Mouse (Mus musculus) intestine, postnatal 0 days (tissue): Measurements from ENCODE around the gene Amy1. TPM values are rescaled to one million over a fixed set of nuclear protein-coding genes. Genes with fewer than 3 reads are reported as not detected.

Source experiments
- polyA plus RNA-seq: library from polyadenylated mRNA; unstranded; fragments of >200 nt; fragmentation: Nextera tagmentation; extraction: Ambion mirVana; gene quantifications from 2 replicates; pipeline ENCODE4 v1.2.1, GENCODE M21; 2015

Amy1 gene
- polyA plus RNA-seq, 1 experiment from 2014 or later = 1.1 TPM

Other genes with a start within 250 kb of the Amy1 start
- gene Amy2a1, start 74.3 kb downstream of the Amy1 start, polyA plus RNA-seq = 5.9 and 12.7 TPM in 2 replicates
- gene Rnpc3, start 23.4 kb upstream of the Amy1 start, polyA plus RNA-seq = 18.9 and 19.8 TPM in 2 replicates